Mouse (Mus musculus) midbrain, embryonic 10.5 days (tissue): ENCODE measurements around the gene Icam1. TPM values are rescaled to one million over a fixed set of nuclear protein-coding genes. Genes with fewer than 3 reads are reported as not detected.
A peak's percentile ranks its signal among the peaks of the same experiment; 100 is the strongest.

Experiments used
- DNase-seq: peaks from one replicate; pipeline ENCODE4 v3.0.0-alpha.2; 2017; ENCODE audit warnings: low spot score
- H3K27ac ChIP-seq: fragments of 300-500 bp; sonication (generic); replicated peaks from 2 replicates; pipeline ENCODE4 v1.5.1; 2016; ENCODE audit warnings: mild to moderate bottlenecking
- H3K27me3 ChIP-seq: fragments of 300-500 bp; sonication (generic); 2 replicates; pipeline ENCODE4 v1.6.1; 2016; ENCODE audit warnings: low read depth, mild to moderate bottlenecking; ENCODE audit not compliant: poor library complexity, severe bottlenecking
- H3K36me3 ChIP-seq: fragments of 300-500 bp; sonication (generic); 2 replicates; pipeline ENCODE4 v1.6.1; 2016; ENCODE audit warnings: mild to moderate bottlenecking, moderate library complexity
- H3K4me1 ChIP-seq: fragments of 300-500 bp; sonication (generic); 2 replicates; pipeline ENCODE4 v1.6.1; 2016
- H3K4me3 ChIP-seq: fragments of 300-500 bp; sonication (generic); 2 replicates; pipeline ENCODE4 v1.5.1; 2016; ENCODE audit warnings: mild to moderate bottlenecking, moderate library complexity
- H3K9me3 ChIP-seq: fragments of 300-500 bp; sonication (generic); replicated peaks from 2 replicates; pipeline ENCODE4 v1.6.1; 2016; ENCODE audit warnings: mild to moderate bottlenecking
- WGBS: fragments of 180-500 bp; shearing (Covaris S2); methylation state at CpG from one replicate; pipeline ENCODE4 v1.1.7; 2016; 5-methylcytosine and 5-hydroxymethylcytosine counted together
- polyA plus RNA-seq: library from polyadenylated mRNA; unstranded; fragments of >200 nt; fragmentation: Nextera tagmentation; extraction: Ambion mirVana; gene quantifications from 2 replicates; pipeline ENCODE4 v1.2.1, GENCODE M21; 2016

Gene Icam1
- polyA plus RNA-seq, 1 experiment from 2014 or later = 4.9 TPM

- DNase-seq = peak; percentile 58
- peak overlapping the region; percentile 58 for H3K4me3 ChIP-seq
- no peak overlapping the region for H3K27ac ChIP-seq
- peaks cover 100% of the 10 kb centered on the region for H3K27me3 ChIP-seq
- H3K9me3 ChIP-seq = no peaks in the 10 kb centered on the region
- under 1% methylated on average over 36 of the region's 36 CpGs for WGBS
- H3K36me3 ChIP-seq = no peaks in the 10 kb centered on the region
- peaks cover 71% of the 10 kb centered on the region for H3K4me1 ChIP-seq
These were observed 15.6 kb downstream of the Icam1 start for GRCm38 (mm10) chr9:21031251-21031895.

GRCm38 (mm10) chr9:21031896-21032351 is 16.1 kb downstream of the Icam1 start, which contains the start of gene Icam5:
Icam5 (plus strand) TSS chr9:21032073.
- H3K36me3 ChIP-seq = no peaks in the 10 kb centered on the region
- DNase-seq = no peak
- peaks cover 77% of the 10 kb centered on the region for H3K4me1 ChIP-seq
- H3K27ac ChIP-seq = no peak within 1 kb of the TSS
- WGBS = under 1% methylated on average over 35 of the region's 35 CpGs
- H3K9me3 ChIP-seq = no peaks in the 10 kb centered on the region
- H3K4me3 ChIP-seq = peak within 1 kb of the TSS; percentile 58
- H3K27me3 ChIP-seq = peaks cover 100% of the 10 kb centered on the region

GRCm38 (mm10) chr9:21032491-21032890 is 16.7 kb downstream of the Icam1 start:
- H3K4me3 ChIP-seq = peak overlapping the region; percentile 58
- H3K4me1 ChIP-seq = peaks cover 82% of the 10 kb centered on the region
- 3% methylated on average over 7 of the region's 7 CpGs for WGBS

GRCm38 (mm10) chr9:21033136-21033535 is 17.4 kb downstream of the Icam1 start:
- Histone ChIP-seq H3K4me3 (peak overlapping the region; percentile 58), H3K9me3 (no peaks in the 10 kb centered on the region), H3K4me1 (peaks cover 82% of the 10 kb centered on the region), H3K27me3 (peaks cover 100% of the 10 kb centered on the region), H3K36me3 (no peaks in the 10 kb centered on the region), H3K27ac (no peak overlapping the region)
- under 1% methylated on average over 34 of the region's 34 CpGs for WGBS
- DNase-seq = peak; percentile 72

More at GRCm38 (mm10) chr9:21032491-21032890, 16.7 kb downstream of the Icam1 start:
- Histone ChIP-seq H3K36me3 (no peaks in the 10 kb centered on the region), H3K9me3 (no peaks in the 10 kb centered on the region), H3K27ac (no peak overlapping the region), H3K27me3 (peaks cover 100% of the 10 kb centered on the region)
- DNase-seq = no peak

GRCm38 (mm10) chr9:21034481-21035085 is 18.8 kb downstream of the Icam1 start:
- Histone ChIP-seq H3K27me3 (peaks cover 100% of the 10 kb centered on the region), H3K4me1 (peaks cover 79% of the 10 kb centered on the region), H3K9me3 (peaks cover 3% of the 10 kb centered on the region; the same call in 1 of the 2 replicates), H3K27ac (no peak overlapping the region), H3K36me3 (no peaks in the 10 kb centered on the region), H3K4me3 (no peak overlapping the region)
- 4% methylated on average over 17 of the region's 17 CpGs for WGBS
- DNase-seq = peak; percentile 35

- peaks cover 69% of the 10 kb centered on the region for H3K4me1 ChIP-seq
- 20% methylated on average over 9 of the region's 9 CpGs for WGBS
- no peak for DNase-seq
These were observed 19.8 kb downstream of the Icam1 start for GRCm38 (mm10) chr9:21035586-21035985.

GRCm38 (mm10) chr9:21036161-21036560 is 20.4 kb downstream of the Icam1 start:
- peaks cover 65% of the 10 kb centered on the region for H3K4me1 ChIP-seq

More at GRCm38 (mm10) chr9:21035586-21035985, 19.8 kb downstream of the Icam1 start:
- Histone ChIP-seq H3K27me3 (peaks cover 100% of the 10 kb centered on the region), H3K27ac (no peak overlapping the region), H3K9me3 (peaks cover 3% of the 10 kb centered on the region; the same call in 1 of the 2 replicates), H3K36me3 (no peaks in the 10 kb centered on the region), H3K4me3 (0 out of 2 replicates have a peak overlapping the region, but pooled peaks have one; percentile 2)

GRCm38 (mm10) chr9:21036666-21037065 is 20.9 kb downstream of the Icam1 start:
- peak overlapping the region; percentile 49; the same call in 1 of the 2 replicates for H3K4me3 ChIP-seq

More at GRCm38 (mm10) chr9:21036161-21036560, 20.4 kb downstream of the Icam1 start:
- DNase-seq = no peak
- Histone ChIP-seq H3K4me3 (no peak overlapping the region), H3K27ac (no peak overlapping the region), H3K27me3 (peaks cover 100% of the 10 kb centered on the region), H3K36me3 (no peaks in the 10 kb centered on the region), H3K9me3 (peaks cover 3% of the 10 kb centered on the region; the same call in 1 of the 2 replicates)
- 6% methylated on average over 20 of the region's 20 CpGs for WGBS

GRCm38 (mm10) chr9:21037481-21037891 is 21.7 kb downstream of the Icam1 start:
- peak; percentile 47 for DNase-seq
- peaks cover 53% of the 10 kb centered on the region for H3K4me1 ChIP-seq

More at GRCm38 (mm10) chr9:21036666-21037065, 20.9 kb downstream of the Icam1 start:
- 1% methylated on average over 22 of the region's 22 CpGs for WGBS
- Histone ChIP-seq H3K9me3 (peaks cover 3% of the 10 kb centered on the region; the same call in 1 of the 2 replicates), H3K36me3 (no peaks in the 10 kb centered on the region), H3K27ac (no peak overlapping the region), H3K27me3 (peaks cover 100% of the 10 kb centered on the region), H3K4me1 (peaks cover 62% of the 10 kb centered on the region)
- no peak for DNase-seq

GRCm38 (mm10) chr9:21039779-21040178 is 24.0 kb downstream of the Icam1 start:
- H3K4me1 ChIP-seq = peaks cover 37% of the 10 kb centered on the region
- H3K27ac ChIP-seq = no peak overlapping the region
- 77% methylated on average over 3 of the region's 3 CpGs for WGBS
- H3K4me3 ChIP-seq = no peak overlapping the region
- H3K9me3 ChIP-seq = peaks cover 3% of the 10 kb centered on the region; the same call in 1 of the 2 replicates
- H3K27me3 ChIP-seq = peaks cover 72% of the 10 kb centered on the region
- H3K36me3 ChIP-seq = no peaks in the 10 kb centered on the region
- DNase-seq = no peak

More at GRCm38 (mm10) chr9:21037481-21037891, 21.7 kb downstream of the Icam1 start:
- Histone ChIP-seq H3K27me3 (peaks cover 95% of the 10 kb centered on the region), H3K36me3 (no peaks in the 10 kb centered on the region), H3K27ac (peak overlapping the region; percentile 53; the same call in 1 of the 2 replicates), H3K4me3 (peak overlapping the region; percentile 49), H3K9me3 (peaks cover 3% of the 10 kb centered on the region; the same call in 1 of the 2 replicates)
- WGBS = 2% methylated on average over 31 of the region's 31 CpGs

GRCm38 (mm10) chr9:21041308-21041707 is 25.5 kb downstream of the Icam1 start:
- WGBS = 57% methylated on average over 4 of the region's 4 CpGs
- Histone ChIP-seq H3K4me3 (no peak overlapping the region), H3K4me1 (peaks cover 24% of the 10 kb centered on the region), H3K27me3 (peaks cover 56% of the 10 kb centered on the region), H3K9me3 (peaks cover 3% of the 10 kb centered on the region; the same call in 1 of the 2 replicates), H3K27ac (no peak overlapping the region), H3K36me3 (no peaks in the 10 kb centered on the region)
- DNase-seq = no peak

- Histone ChIP-seq H3K4me3 (no peak overlapping the region), H3K27ac (no peak overlapping the region), H3K9me3 (peaks cover 3% of the 10 kb centered on the region; the same call in 1 of the 2 replicates), H3K27me3 (peaks cover 34% of the 10 kb centered on the region), H3K4me1 (peaks cover 5% of the 10 kb centered on the region), H3K36me3 (no peaks in the 10 kb centered on the region)
- WGBS = 90% methylated on average over 4 of the region's 4 CpGs
- no peak for DNase-seq
These were observed 27.8 kb downstream of the Icam1 start for GRCm38 (mm10) chr9:21043563-21043962.
